Comparison of ENCODE assay signal across 8 mouse cellular contexts in genomic region chr4:141537706-141538407, GRCm38 (mm10). TPM values are rescaled to one million over a fixed set of nuclear protein-coding genes. Genes with fewer than 3 reads are reported as not detected.
DNase-seq lines count a peak whose midpoint lies in the region; ATAC-seq and TF ChIP-seq lines count a peak whose summit lies in the region.

No protein-coding gene starts in this region.

- H3K27me3 ChIP-seq in CH12.LX (replicated peaks): no peaks in the 10 kb centered on the region
- H3K27me3 ChIP-seq in intestine, postnatal 0 days (replicated peaks; ENCODE audit: control insufficient read depth, insufficient read depth, low read length): no peaks in the 10 kb centered on the region
- no peaks in the 10 kb centered on the region for H3K27me3 ChIP-seq in lung, embryonic 16.5 days (ENCODE audit: control insufficient read depth, insufficient read depth, low read depth, low read length)
- H3K27me3 ChIP-seq in small intestine, adult 2 months (ENCODE audit: control insufficient read depth, insufficient read depth, low read length): no peaks in the 10 kb centered on the region

- peaks cover 39% of the 10 kb centered on the region for H3K79me2 ChIP-seq in CH12.LX (replicated peaks; ENCODE audit: control insufficient read depth, extremely low read depth, insufficient read depth, poor library complexity, severe bottlenecking)

- no peaks in the 10 kb centered on the region for H3K9me3 ChIP-seq in CH12.LX (replicated peaks; ENCODE audit: low read length)
- no peaks in the 10 kb centered on the region for H3K9me3 ChIP-seq in intestine, postnatal 0 days (ENCODE audit: control insufficient read depth)
- no peaks in the 10 kb centered on the region for H3K9me3 ChIP-seq in lung, embryonic 16.5 days (ENCODE audit: control insufficient read depth, low read length)

- peak overlapping the region; percentile 38 for H3K4me2 ChIP-seq in CH12.LX (ENCODE audit: insufficient read depth, low read depth, poor library complexity, severe bottlenecking)
- H3K4me2 ChIP-seq in intestine, postnatal 0 days (replicated peaks; ENCODE audit: low read depth): peak overlapping the region; percentile 79
- H3K4me2 ChIP-seq in lung, embryonic 16.5 days (ENCODE audit: low read depth, low read length): peak overlapping the region; percentile 99

- under 1% methylated on average over 99 of the region's 101 CpGs for WGBS in intestine, postnatal 0 days
- WGBS in lung, embryonic 16.5 days: under 1% methylated on average over 97 of the region's 101 CpGs
- WGBS in small intestine, adult 2 months: under 1% methylated on average over 101 of the region's 101 CpGs

- no peak for TF ChIP-seq RAD21 in CH12.LX (IDR thresholded peaks at IDR 0.05; ENCODE audit: low read depth, low read length)

- intact Hi-C loops in gastrocnemius, postnatal 14 days (cut with DNase I; ENCODE audit: low total_unique reads): no loop called here

- H3K4me1 ChIP-seq in CH12.LX (ENCODE audit: control insufficient read depth in 1 of 2, insufficient read depth in 2 of 2): peaks cover 4 to 50% of the 10 kb centered on the region in 2 experiments; a peak in 2 of 4 replicates
- H3K4me1 ChIP-seq in intestine, postnatal 0 days (replicated peaks; ENCODE audit: control insufficient read depth, insufficient read depth, low read length): no peaks in the 10 kb centered on the region; the same call in 1 of the 2 replicates
- peaks cover 22% of the 10 kb centered on the region for H3K4me1 ChIP-seq in lung, embryonic 16.5 days (replicated peaks; ENCODE audit: control insufficient read depth, insufficient read depth, low read length)
- H3K4me1 ChIP-seq in small intestine, adult 2 months (ENCODE audit: control insufficient read depth, insufficient read depth, insufficient read length, low read length): peaks cover 4% of the 10 kb centered on the region; the same call in 1 of the 2 replicates

- peak overlapping the region; percentile 80 for H3K27ac ChIP-seq in CH12.LX (ENCODE audit: insufficient read depth, low read depth)
- H3K27ac ChIP-seq in intestine, postnatal 0 days (ENCODE audit: low read depth, low read length): peak overlapping the region; percentile 94
- H3K27ac ChIP-seq in lung, embryonic 16.5 days (ENCODE audit: low read length): peak overlapping the region; percentile 100
- H3K27ac ChIP-seq in small intestine, adult 2 months (ENCODE audit: insufficient read depth, low read depth, low read length): peak overlapping the region; percentile 73

- dilution Hi-C loops in CH12.LX (cut with MboI; ENCODE audit: extremely low pct_ligation_motif_present, extremely low pct_unique_long_range_greater_than_20kb, low sequenced_read_pairs): no loop called here

- in situ Hi-C loops in CH12.LX (cut with MboI; ENCODE audit: low pct_ligation_motif_present, low pct_unique_long_range_greater_than_20kb, low sequenced_read_pairs): no loop called here

- peak; percentile 74 for DNase-seq in A20 (ENCODE audit: low read depth, low spot score)
- no peak for DNase-seq in CH12.LX (ENCODE audit: extremely low read depth)
- peak; percentile 65 to 67 for DNase-seq in cerebellum, postnatal 10 days
- DNase-seq in gastrocnemius, postnatal 14 days: peak; percentile 54
- no peak for DNase-seq in frontal cortex, postnatal 36 days (ENCODE audit: low spot score in 2 of 2)

- peak; percentile 20; the same call in 1 of the 2 replicates for ATAC-seq in intestine, postnatal 0 days
- peak; percentile 1; the same call in 1 of the 2 replicates for ATAC-seq in lung, embryonic 16.5 days (ENCODE audit: low read depth)

- no peaks in the 10 kb centered on the region for H3K36me3 ChIP-seq in CH12.LX (replicated peaks in 1 of 2; ENCODE audit: control insufficient read depth in 1 of 2, insufficient read depth in 1 of 2, low read length in 1 of 2)
- H3K36me3 ChIP-seq in intestine, postnatal 0 days (ENCODE audit: control insufficient read depth, insufficient read depth): no peaks in the 10 kb centered on the region
- H3K36me3 ChIP-seq in lung, embryonic 16.5 days (ENCODE audit: control insufficient read depth, insufficient read depth, low read length): no peaks in the 10 kb centered on the region
- H3K36me3 ChIP-seq in small intestine, adult 2 months (ENCODE audit: control insufficient read depth, insufficient read depth, low read length): no peaks in the 10 kb centered on the region

- H3K9ac ChIP-seq in CH12.LX (ENCODE audit: insufficient read depth, low read depth): peak overlapping the region; percentile 86
- H3K9ac ChIP-seq in intestine, postnatal 0 days (ENCODE audit: low read depth, low read length): peak overlapping the region; percentile 94
- H3K9ac ChIP-seq in lung, embryonic 16.5 days (ENCODE audit: low read length): peak overlapping the region; percentile 92

- TF ChIP-seq EP300 in CH12.LX (IDR thresholded peaks at IDR 0.05; ENCODE audit: low read length): no peak

- H3K4me3 ChIP-seq in CH12.LX (replicated peaks in 1 of 3; ENCODE audit: low read depth in 2 of 3, low read length in 2 of 3, poor library complexity in 1 of 3): peak overlapping the region; percentile 67 to 98 (median 87)
- peak overlapping the region; percentile 85 for H3K4me3 ChIP-seq in intestine, postnatal 0 days (ENCODE audit: low read depth, low read length)
- peak overlapping the region; percentile 92 for H3K4me3 ChIP-seq in lung, embryonic 16.5 days (ENCODE audit: low read length)
- H3K4me3 ChIP-seq in small intestine, adult 2 months (ENCODE audit: low read depth, low read length): peak overlapping the region; percentile 90

- no peak for TF ChIP-seq POLR2A in CH12.LX (IDR thresholded peaks at IDR 0.05; ENCODE audit: low read depth, low read length)
- TF ChIP-seq POLR2A in small intestine, adult 2 months (IDR thresholded peaks at IDR 0.05; ENCODE audit: low read depth, low read length): no peak

- TF ChIP-seq CTCF in CH12.LX (conservative IDR thresholded peaks at IDR 0.05 in 1 of 2, IDR thresholded peaks at IDR 0.05 in 1 of 2; ENCODE audit: low read depth in 2 of 2, low read length in 2 of 2): no peak
- no peak for TF ChIP-seq CTCF in intestine, postnatal 0 days (IDR thresholded peaks at IDR 0.05; ENCODE audit: low read depth)
- no peak for TF ChIP-seq CTCF in small intestine, adult 2 months (IDR thresholded peaks at IDR 0.05; ENCODE audit: extremely low read depth, insufficient read length, insufficient replicate concordance, low read depth, low read length)

TF ChIP-seq in CH12.LX, 34 proteins besides CTCF, POLR2A, EP300 and RAD21:
- TF ChIP-seq UBTF (IDR thresholded peaks at IDR 0.05; ENCODE audit: low read depth, low read length): peak; percentile 86; the same call in 1 of the 2 replicates
- TF ChIP-seq MXI1 (IDR thresholded peaks at IDR 0.05; ENCODE audit: low read depth, low read length): 0 out of 2 replicates have a peak, but pooled peaks have one; percentile 43
- TF ChIP-seq RCOR1 (conservative IDR thresholded peaks at IDR 0.05; ENCODE audit: low read depth, low read length): no peak
- TF ChIP-seq TCF12 (IDR thresholded peaks at IDR 0.05; ENCODE audit: low read depth, low read length): 0 out of 2 replicates have a peak, but pooled peaks have one; percentile 11
- peak; percentile 44; the same call in 1 of the 2 replicates for TF ChIP-seq CHD1 (IDR thresholded peaks at IDR 0.05; ENCODE audit: low read depth, low read length)
- TF ChIP-seq MEF2A (IDR thresholded peaks at IDR 0.05; ENCODE audit: borderline replicate concordance, low read depth, low read length): no peak

RNA-seq across cellular contexts. Expression of gene Spen, which starts 0.5 kb away (rescaled TPM):
- total RNA-seq in CH12.LX (2012; rRNA removed) (10.2 and 10.8 TPM in 2 replicates), CH12.LX (2014; rRNA removed) (2.6 and 4.0 TPM in 2 replicates)
- polyA plus RNA-seq in CH12.LX (2012; ENCODE audit: insufficient read length, low read depth): 21.3 and 21.6 TPM in 2 replicates
- total RNA-seq in gastrocnemius, postnatal 14 days (2021): 10 to 100 TPM; 20.1 to 22.1 TPM
- polyA plus RNA-seq in intestine, postnatal 0 days (2015; fragmentation: Nextera tagmentation; extraction: Ambion mirVana): 3.2 and 4.0 TPM in 2 replicates
- 6.9 and 7.4 TPM in 2 replicates for polyA plus RNA-seq in lung, embryonic 16.5 days (2015; fragmentation: Nextera tagmentation; extraction: Ambion mirVana)
- polyA plus RNA-seq in small intestine, adult 2 months (2012; rRNA removed): 30.8 and 56.0 TPM in 2 replicates

Comparison
In these comparisons a context has a peak if more than half of its experiments do, and no peak if none do; other contexts are left out.
1. DNase-seq: peak in A20 (single experiment), cerebellum, postnatal 10 days (2 of 2) and gastrocnemius, postnatal 14 days (single experiment); none in CH12.LX (single experiment) and frontal cortex, postnatal 36 days (0 of 2).
2. H3K4me2 ChIP-seq: peak in every context shown above with its lines; median percentile 99 in lung, embryonic 16.5 days; 79 in intestine, postnatal 0 days; 38 in CH12.LX.
3. Peak in every context shown above with its lines, with median percentiles within 50 percentile points of each other: H3K27ac ChIP-seq, H3K4me3 ChIP-seq and H3K9ac ChIP-seq.